In the genomic region with DNA sequence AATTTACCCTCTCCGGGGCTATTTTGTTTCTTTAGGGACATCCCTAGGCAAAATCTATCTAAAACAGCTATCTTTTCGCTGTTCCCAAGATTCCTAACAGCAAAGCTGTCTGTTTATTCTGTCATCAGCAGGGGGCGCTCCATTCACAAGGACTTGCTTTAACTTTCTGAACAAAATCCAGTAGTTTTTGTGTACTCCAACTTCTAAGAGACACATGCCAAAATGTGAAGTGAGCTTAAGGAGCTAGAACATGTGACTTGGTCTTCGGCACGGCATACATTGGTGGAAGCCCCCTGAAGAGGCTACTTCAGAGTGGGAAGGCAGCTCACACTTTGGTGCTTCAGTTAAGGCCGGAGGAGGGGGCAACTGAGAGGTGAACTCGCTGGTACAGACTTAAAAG, we compare ENCODE assay signal across 8 mouse cellular contexts. TPM values are rescaled to one million over a fixed set of nuclear protein-coding genes. Genes with fewer than 3 reads are reported as not detected.
A peak's percentile ranks its signal among the peaks of the same experiment; 100 is the strongest.
DNase-seq lines count a peak whose midpoint lies in the region; ATAC-seq and TF ChIP-seq lines count a peak whose summit lies in the region.

No protein-coding gene starts in this region.

- peak; percentile 65 for DNase-seq in liver
- peak; percentile 64 to 70 for DNase-seq in adrenal gland, postnatal 36 days
- DNase-seq in kidney, postnatal 0 days (ENCODE audit: low spot score), result peak; percentile 89
- DNase-seq in liver, embryonic 11.5 days (ENCODE audit: low spot score), result peak; percentile 37
- peak; percentile 76 for DNase-seq in retina, postnatal 1 day
- DNase-seq in urinary bladder, postnatal 14 days (ENCODE audit: low spot score), result peak; percentile 75

- H3K9ac ChIP-seq in liver, embryonic 12.5 days, result no peak overlapping the region
- no peak overlapping the region for H3K9ac ChIP-seq in kidney, postnatal 0 days (ENCODE audit: low read depth, low read length)
- no peak overlapping the region for H3K9ac ChIP-seq in liver, embryonic 11.5 days (ENCODE audit: low read depth, low read length)

- H3K4me1 ChIP-seq in liver, embryonic 12.5 days, result no peaks in the 10 kb centered on the region; the same call in 1 of the 2 replicates
- H3K4me1 ChIP-seq in embryonic fibroblast, embryonic 13.5 days (ENCODE audit: control insufficient read depth, insufficient read depth, low read length), result peaks cover 7% of the 10 kb centered on the region
- H3K4me1 ChIP-seq in kidney, postnatal 0 days (replicated peaks; ENCODE audit: insufficient read depth, low read length), result no peaks in the 10 kb centered on the region
- no peaks in the 10 kb centered on the region for H3K4me1 ChIP-seq in liver, embryonic 11.5 days (replicated peaks; ENCODE audit: control insufficient read depth, insufficient read depth, low read length)

- no peak overlapping the region for H3K27ac ChIP-seq in liver, embryonic 12.5 days
- H3K27ac ChIP-seq in embryonic fibroblast, embryonic 13.5 days (ENCODE audit: insufficient read depth, low read length), result peak overlapping the region; percentile 6; the same call in 1 of the 2 replicates
- H3K27ac ChIP-seq in kidney, postnatal 0 days, result no peak overlapping the region
- H3K27ac ChIP-seq in liver, embryonic 11.5 days (ENCODE audit: low read depth, low read length), result no peak overlapping the region

- TF ChIP-seq POLR2A in embryonic fibroblast, embryonic 13.5 days (IDR thresholded peaks at IDR 0.05; ENCODE audit: low read depth, low read length), result no peak

- TF ChIP-seq CTCF in embryonic fibroblast, embryonic 13.5 days (IDR thresholded peaks at IDR 0.05; ENCODE audit: borderline replicate concordance, insufficient read depth, low read length), result no peak
- peak; percentile 84 for TF ChIP-seq CTCF in kidney, postnatal 0 days (IDR thresholded peaks at IDR 0.05; ENCODE audit: low read depth)

- H3K36me3 ChIP-seq in liver, embryonic 12.5 days, result no peaks in the 10 kb centered on the region
- H3K36me3 ChIP-seq in kidney, postnatal 0 days (ENCODE audit: insufficient read depth, low read length), result no peaks in the 10 kb centered on the region
- no peaks in the 10 kb centered on the region for H3K36me3 ChIP-seq in liver, embryonic 11.5 days (ENCODE audit: control insufficient read depth, insufficient read depth, low read length)

- ATAC-seq in liver, embryonic 12.5 days, result no peak
- ATAC-seq in kidney, postnatal 0 days (replicated peaks; ENCODE audit: low FRiP score, low read depth), result no peak
- ATAC-seq in liver, embryonic 11.5 days (replicated peaks; ENCODE audit: low FRiP score), result no peak

- H3K9me3 ChIP-seq in liver, embryonic 12.5 days (replicated peaks), result no peaks in the 10 kb centered on the region
- H3K9me3 ChIP-seq in kidney, postnatal 0 days (replicated peaks; ENCODE audit: low read length), result no peaks in the 10 kb centered on the region
- no peaks in the 10 kb centered on the region for H3K9me3 ChIP-seq in liver, embryonic 11.5 days (ENCODE audit: control insufficient read depth, low read length)

- H3K4me2 ChIP-seq in liver, embryonic 12.5 days, result no peak overlapping the region
- H3K4me2 ChIP-seq in kidney, postnatal 0 days (ENCODE audit: low read length), result no peak overlapping the region
- H3K4me2 ChIP-seq in liver, embryonic 11.5 days, result no peak overlapping the region

- H3K4me3 ChIP-seq in liver, embryonic 12.5 days, result no peak overlapping the region
- H3K4me3 ChIP-seq in embryonic fibroblast, embryonic 13.5 days (ENCODE audit: insufficient read depth, low read length), result no peak overlapping the region
- no peak overlapping the region for H3K4me3 ChIP-seq in kidney, postnatal 0 days (replicated peaks; ENCODE audit: low read depth, low read length)
- H3K4me3 ChIP-seq in liver, embryonic 11.5 days (ENCODE audit: low read depth, low read length), result no peak overlapping the region

- no peaks in the 10 kb centered on the region for H3K27me3 ChIP-seq in liver, embryonic 12.5 days (replicated peaks)
- H3K27me3 ChIP-seq in kidney, postnatal 0 days (ENCODE audit: insufficient read depth, low read length), result no peaks in the 10 kb centered on the region
- no peaks in the 10 kb centered on the region for H3K27me3 ChIP-seq in liver, embryonic 11.5 days (replicated peaks; ENCODE audit: control insufficient read depth, insufficient read depth, low read length)

- WGBS in liver, embryonic 12.5 days (ENCODE audit: insufficient replicate concordance), result 44% methylated on average over 7 of the region's 7 CpGs
- WGBS in kidney, postnatal 0 days, result 40% methylated on average over 7 of the region's 7 CpGs
- WGBS in liver, embryonic 11.5 days, result 42% methylated on average over 7 of the region's 7 CpGs

RNA-seq across cellular contexts. Expression of a gene that starts 49.7 kb away (rescaled TPM):
- polyA plus RNA-seq in liver, embryonic 12.5 days (2016; fragmentation: Nextera tagmentation; extraction: Ambion mirVana), result 4.9 and 5.1 TPM in 2 replicates
- 100 to 1,000 TPM; 287 to 356 TPM for total RNA-seq in adrenal gland, postnatal 36 days (2021)
- polyA plus RNA-seq in embryonic fibroblast, embryonic 13.5 days (2011; ENCODE audit: insufficient read length, low read depth, missing spikeins), result 12.0 and 13.9 TPM in 2 replicates
- polyA plus RNA-seq in kidney, postnatal 0 days (2015; fragmentation: Nextera tagmentation; extraction: Ambion mirVana), result 12.1 and 15.2 TPM in 2 replicates
- polyA plus RNA-seq in liver, embryonic 11.5 days (2014; fragmentation: Nextera tagmentation; extraction: Ambion mirVana), result 9.1 and 9.3 TPM in 2 replicates

RNA-seq across cellular contexts. Expression of a gene that starts 53.5 kb away (rescaled TPM):
- 2.6 and 3.7 TPM in 2 replicates for polyA plus RNA-seq in liver, embryonic 12.5 days (2016; fragmentation: Nextera tagmentation; extraction: Ambion mirVana)
- total RNA-seq in adrenal gland, postnatal 36 days (2021), result 10 to 100 TPM; 33.9 to 38.1 TPM
- 527 and 533 TPM in 2 replicates for polyA plus RNA-seq in embryonic fibroblast, embryonic 13.5 days (2011; ENCODE audit: insufficient read length, low read depth, missing spikeins)
- 12.3 and 13.8 TPM in 2 replicates for polyA plus RNA-seq in kidney, postnatal 0 days (2015; fragmentation: Nextera tagmentation; extraction: Ambion mirVana)
- 6.9 and 10.2 TPM in 2 replicates for polyA plus RNA-seq in liver, embryonic 11.5 days (2014; fragmentation: Nextera tagmentation; extraction: Ambion mirVana)

Comparison
In these comparisons a context has a peak if more than half of its experiments do, and no peak if none do; other contexts are left out.
1. DNase-seq: peak in every context shown above with its lines; median percentile 89 in kidney, postnatal 0 days; 76 in retina, postnatal 1 day; 75 in urinary bladder, postnatal 14 days; 67 in adrenal gland, postnatal 36 days; 65 in liver; 37 in liver, embryonic 11.5 days.
2. RNA of a gene that starts 53.5 kb away (polyA plus RNA-seq): 527 to 533 TPM in embryonic fibroblast, embryonic 13.5 days; 12.3 to 13.8 TPM in kidney, postnatal 0 days, 6.9 to 10.2 TPM in liver, embryonic 11.5 days and 2.6 to 3.7 TPM in liver, embryonic 12.5 days; every median in the first group is over 10 times any median in the second.